Mouse (Mus musculus) G1E (cell line): ENCODE measurements around the gene Acot6. TPM values are rescaled to one million over a fixed set of nuclear protein-coding genes. Genes with fewer than 3 reads are reported as not detected.
"Not testable (repeated sequence)": the region's sequence is repeated elsewhere in the genome, so short reads cannot be mapped to it uniquely, and the experiment has no call there.

Experiments
- ATAC-seq: 2 replicates; pipeline ENCODE4 v1.8.0; 2016; ENCODE audit warnings: mild to moderate bottlenecking; ENCODE audit not compliant: insufficient number of reproducible peaks, poor library complexity, low FRiP score, severe bottlenecking; ENCODE audit errors: extremely low read depth
- DNase-seq: peaks from one replicate; pipeline ENCODE4 v3.0.0; 2012; ENCODE audit warnings: low spot score
- H3K27me3 ChIP-seq: 2 replicates; pipeline ENCODE4 v1.6.1; 2012; ENCODE audit warnings: mild to moderate bottlenecking, low read length, inconsistent platforms; ENCODE audit not compliant: insufficient read depth
- H3K36me3 ChIP-seq: replicated peaks from 2 replicates; pipeline ENCODE3; 2012; ENCODE audit warnings: mild to moderate bottlenecking, inconsistent platforms
- H3K4me1 ChIP-seq: 2 replicates; pipeline ENCODE4 v1.6.1; 2012; ENCODE audit warnings: low read depth, low read length, inconsistent platforms, mixed read lengths; ENCODE audit not compliant: insufficient read depth
- H3K4me3 ChIP-seq: 2 replicates; pipeline ENCODE4 v1.5.1; 2012; ENCODE audit warnings: low read depth, mild to moderate bottlenecking, inconsistent platforms, low read length, moderate library complexity, mixed read lengths
- H3K9me3 ChIP-seq: replicated peaks from 2 replicates; pipeline ENCODE4 v1.6.1; 2012; ENCODE audit warnings: inconsistent platforms
- CTCF ChIP-seq: IDR thresholded peaks from 2 replicates; pipeline ENCODE4 v1.5.1; 2012; ENCODE audit warnings: low read depth, low read length, inconsistent platforms, mixed read lengths
- GATA1 ChIP-seq: IDR thresholded peaks from 2 replicates; pipeline ENCODE4 v1.6.1; 2012; ENCODE audit warnings: borderline replicate concordance, low read length, inconsistent platforms, mixed read lengths
- GATA2 ChIP-seq: IDR thresholded peaks from 2 replicates; pipeline ENCODE4 v1.6.1; 2012; ENCODE audit warnings: low read depth, low read length, inconsistent platforms, borderline replicate concordance
- POLR2AphosphoS5 ChIP-seq: IDR thresholded peaks from 2 replicates; pipeline ENCODE4 v1.6.1; 2012; ENCODE audit warnings: low read depth, low read length, inconsistent platforms; ENCODE audit not compliant: insufficient replicate concordance
- TAL1 ChIP-seq: conservative IDR thresholded peaks from 2 replicates; pipeline ENCODE4 v1.6.1; 2012; ENCODE audit warnings: low read depth, low read length, inconsistent platforms, mixed read lengths
- polyA plus RNA-seq: library from polyadenylated mRNA; stranded (reverse); fragments of >175 nt; gene quantifications from 2 replicates; pipeline ENCODE4 v1.2.3, GENCODE M21; 2012
- total RNA-seq, 2 experiments: library from RNA; stranded (forward) in 1 of 2; stranded (reverse) in 1 of 2; fragments of 200-1000 nt in 1 of 2; fragments of >200 nt in 1 of 2; fragmentation: Nextera tagmentation in 1 of 2; gene quantifications; 2 replicates each; pipeline ENCODE4 v1.2.3; 2014 to 2017

Acot6 gene
- total and polyA plus RNA-seq, 3 experiments, result 0.33 TPM; not detected in 2

GRCm38 (mm10) chr12:84068296-84068695 is 32.2 kb upstream of the Acot6 start:
- no peaks in the 10 kb centered on the region for H3K9me3 ChIP-seq
- TF ChIP-seq POLR2AphosphoS5, result no peak
- no peak for TF ChIP-seq GATA2
- no peak for TF ChIP-seq GATA1
- TF ChIP-seq CTCF, result no peak
- no peak for TF ChIP-seq TAL1
- H3K4me1 ChIP-seq, result no peaks in the 10 kb centered on the region
- no peaks in the 10 kb centered on the region for H3K36me3 ChIP-seq
- ATAC-seq, result no peak
- peaks cover 33% of the 10 kb centered on the region for H3K27me3 ChIP-seq
- H3K4me3 ChIP-seq, result no peak overlapping the region
- no peak for DNase-seq

GRCm38 (mm10) chr12:84068986-84069385 is 31.5 kb upstream of the Acot6 start, which contains the start of gene Acot5:
Acot5 (plus strand) TSS chr12:84069325.
- ATAC-seq, result no peak
- H3K4me1 ChIP-seq, result no peaks in the 10 kb centered on the region
- DNase-seq, result no peak
- H3K9me3 ChIP-seq, result no peaks in the 10 kb centered on the region
- H3K4me3 ChIP-seq, result no peak within 1 kb of the TSS
- H3K27me3 ChIP-seq, result peaks cover 33% of the 10 kb centered on the region
- no peaks in the 10 kb centered on the region for H3K36me3 ChIP-seq
- TF ChIP-seq TAL1 (no peak), CTCF (no peak), POLR2AphosphoS5 (no peak), GATA2 (no peak), GATA1 (no peak)

GRCm38 (mm10) chr12:84069582-84069981 is 30.9 kb upstream of the Acot6 start:
- not testable (repeated sequence) for DNase-seq, H3K4me3 ChIP-seq, H3K36me3 ChIP-seq, H3K9me3 ChIP-seq, H3K4me1 ChIP-seq, ATAC-seq
- H3K27me3 ChIP-seq, result peaks cover 32% of the 10 kb centered on the region

DNA sequence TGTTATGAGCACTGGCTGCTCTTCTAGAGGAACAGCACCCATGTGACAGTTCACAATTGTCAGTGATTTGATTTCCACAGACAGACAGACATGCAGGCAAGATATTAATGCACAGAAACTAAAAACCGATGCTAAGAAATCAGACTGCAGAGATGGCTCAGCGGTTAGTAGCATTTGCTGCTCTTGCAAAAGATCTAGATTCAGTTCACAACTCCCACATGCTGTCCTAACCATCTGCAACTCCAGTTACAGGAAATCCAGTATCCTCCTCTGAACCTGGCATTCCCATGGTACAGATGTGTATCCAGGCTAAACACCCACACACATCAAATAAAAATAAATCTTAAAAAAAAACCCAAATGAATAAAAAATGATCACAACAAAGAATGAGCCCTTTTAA is 28.8 kb upstream of the Acot6 start:
- Histone ChIP-seq H3K4me3 (no peak overlapping the region), H3K27me3 (peaks cover 35% of the 10 kb centered on the region), H3K36me3 (no peaks in the 10 kb centered on the region), H3K4me1 (no peaks in the 10 kb centered on the region), H3K9me3 (no peaks in the 10 kb centered on the region)
- TF ChIP-seq CTCF (no peak), GATA1 (no peak), POLR2AphosphoS5 (no peak), TAL1 (no peak), GATA2 (no peak)
- DNase-seq (no peak), ATAC-seq (no peak)

DNA sequence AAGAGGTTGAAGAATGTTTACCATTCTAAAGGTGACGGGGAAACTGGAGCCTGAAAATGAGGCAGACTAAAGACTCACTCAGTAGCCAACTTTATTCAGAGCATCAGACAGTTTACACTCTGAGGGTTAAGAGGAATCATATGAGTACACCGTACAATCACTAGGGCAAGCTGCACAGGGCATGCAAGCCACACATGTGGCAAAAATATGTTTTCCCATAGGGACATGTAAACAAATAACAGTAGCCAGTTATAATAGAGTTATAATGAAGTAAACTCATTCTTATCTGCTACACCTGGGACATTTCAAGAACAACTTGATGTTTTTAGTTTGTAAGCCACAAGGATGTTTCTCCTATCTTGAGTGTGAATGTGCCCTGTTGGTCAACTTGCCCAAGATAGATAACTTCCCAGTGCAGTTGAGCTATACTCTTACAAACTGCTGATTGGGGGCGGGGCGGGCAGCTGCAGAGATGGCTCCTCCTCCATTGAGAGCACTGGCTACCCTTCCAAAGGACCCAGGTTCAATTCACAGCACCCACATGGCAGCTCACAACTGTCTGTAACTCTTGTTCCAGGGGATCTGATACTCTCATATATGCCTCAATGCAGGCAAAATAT is 23.0 kb upstream of the Acot6 start:
- Histone ChIP-seq H3K4me1 (peaks cover 4% of the 10 kb centered on the region; the same call in 1 of the 2 replicates), H3K4me3 (no peak overlapping the region), H3K36me3 (no peaks in the 10 kb centered on the region), H3K27me3 (peaks cover 21% of the 10 kb centered on the region), H3K9me3 (no peaks in the 10 kb centered on the region)
- TF ChIP-seq GATA2 (no peak), TAL1 (no peak), CTCF (no peak), GATA1 (no peak), POLR2AphosphoS5 (no peak)
- ATAC-seq, result no peak
- no peak for DNase-seq

DNA sequence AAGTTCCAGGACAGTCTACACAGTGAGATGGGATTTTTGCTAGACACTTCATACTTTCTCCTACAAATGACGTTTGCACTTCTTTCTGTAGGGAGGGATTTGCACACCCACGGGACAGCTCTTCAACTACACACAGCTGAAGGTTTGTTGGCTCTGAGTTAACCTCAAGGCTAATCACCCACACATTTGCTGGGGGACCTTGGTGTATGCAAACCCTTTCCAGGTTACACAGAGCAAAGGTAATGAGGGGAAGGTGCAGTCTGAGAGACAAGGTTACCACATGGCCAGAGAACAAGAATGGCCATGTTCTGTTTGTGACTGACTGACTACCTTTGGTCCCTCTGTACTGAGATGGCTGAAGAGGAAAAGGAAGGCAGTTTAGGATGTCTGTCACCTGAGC is 16.6 kb upstream of the Acot6 start:
- Histone ChIP-seq H3K9me3 (no peaks in the 10 kb centered on the region), H3K27me3 (peaks cover 12% of the 10 kb centered on the region), H3K4me1 (peaks cover 4% of the 10 kb centered on the region; the same call in 1 of the 2 replicates), H3K4me3 (no peak overlapping the region), H3K36me3 (no peaks in the 10 kb centered on the region)
- DNase-seq (no peak), ATAC-seq (no peak)
- no peak for TF ChIP-seq GATA1
- no peak for TF ChIP-seq POLR2AphosphoS5
- TF ChIP-seq TAL1, result no peak
- TF ChIP-seq CTCF, result no peak
- no peak for TF ChIP-seq GATA2

- no peaks in the 10 kb centered on the region for H3K9me3 ChIP-seq
- no peak overlapping the region for H3K4me3 ChIP-seq
- H3K27me3 ChIP-seq, result peaks cover 12% of the 10 kb centered on the region
- DNase-seq, result no peak
- no peaks in the 10 kb centered on the region for H3K36me3 ChIP-seq
- TF ChIP-seq GATA1 (no peak), GATA2 (no peak), TAL1 (no peak), CTCF (no peak), POLR2AphosphoS5 (no peak)
- ATAC-seq, result no peak
- H3K4me1 ChIP-seq, result peaks cover 4% of the 10 kb centered on the region; the same call in 1 of the 2 replicates
These were observed 15.9 kb upstream of the Acot6 start for GRCm38 (mm10) chr12:84084581-84084980.

GRCm38 (mm10) chr12:84094666-84095065 is 5.8 kb upstream of the Acot6 start:
- H3K4me3 ChIP-seq, H3K4me1 ChIP-seq, ATAC-seq: not testable (repeated sequence)

More at GRCm38 (mm10) chr12:84094666-84095065, 5.8 kb upstream of the Acot6 start:
- H3K9me3 ChIP-seq, DNase-seq, H3K36me3 ChIP-seq: not testable (repeated sequence)
- peaks cover 12% of the 10 kb centered on the region for H3K27me3 ChIP-seq
